Mouse (Mus musculus) C2C12 (cell line): ENCODE data around the gene Cacna1c.

Experiments used
- CTCF ChIP-seq: IDR thresholded peaks from one replicate; pipeline ENCODE4 v1.5.1; 2011; ENCODE audit not compliant: control insufficient read depth, insufficient read depth, insufficient read length
- FOSL1 ChIP-seq: IDR thresholded peaks from one replicate; pipeline ENCODE4 v1.8.0; 2011; ENCODE audit warnings: mild to moderate bottlenecking, low read length; ENCODE audit not compliant: poor library complexity, insufficient read depth, severe bottlenecking
- MAX ChIP-seq: IDR thresholded peaks from one replicate; pipeline ENCODE4 v1.6.1; 2011; ENCODE audit warnings: mild to moderate bottlenecking, control low read depth
- MYOD1 ChIP-seq: IDR thresholded peaks from one replicate; pipeline ENCODE4 v1.6.1; 2011; ENCODE audit warnings: low read depth; ENCODE audit not compliant: control insufficient read depth, insufficient read length
- MYOG ChIP-seq: IDR thresholded peaks from one replicate; pipeline ENCODE4 v1.6.1; 2011; ENCODE audit not compliant: control insufficient read depth, insufficient read length; ENCODE audit errors: extremely low read depth
- USF1 ChIP-seq: IDR thresholded peaks from one replicate; pipeline ENCODE4 v1.6.1; 2011; ENCODE audit warnings: low read depth, mild to moderate bottlenecking, control low read depth, moderate library complexity

DNA sequence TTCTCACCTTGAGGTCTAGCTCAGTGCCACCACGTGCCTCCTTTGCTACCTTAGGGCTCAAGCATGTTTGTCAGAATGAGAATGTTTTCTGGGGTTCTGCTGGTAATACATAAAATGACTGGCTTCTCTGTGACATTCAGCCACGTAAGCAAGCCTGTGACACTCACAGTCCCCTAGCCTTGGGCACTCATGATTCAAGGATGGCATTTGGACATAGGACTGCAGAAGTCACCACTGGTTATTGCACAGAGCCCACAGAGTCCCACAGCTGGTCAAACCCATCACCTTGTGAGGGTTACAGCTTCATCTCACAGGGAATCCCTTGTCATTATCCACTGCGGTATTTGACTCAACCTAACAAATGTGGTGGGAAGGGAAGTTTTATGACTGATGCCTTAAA is 408.3 kb downstream of the Cacna1c start:
- TF ChIP-seq CTCF (no peak), MAX (no peak), MYOD1 (no peak), FOSL1 (no peak), MYOG (no peak), USF1 (no peak)
